Mouse (Mus musculus) lung, postnatal 0 days (tissue): Measurements from ENCODE around the gene Trip10.

Experiments
- CTCF ChIP-seq: IDR thresholded peaks from 2 replicates; pipeline ENCODE4 v1.5.1; 2016; ENCODE audit warnings: antibody characterized with exemption, mild to moderate bottlenecking
- EP300 ChIP-seq: IDR thresholded peaks from 2 replicates; pipeline ENCODE4 v1.6.1; 2016; ENCODE audit warnings: antibody characterized with exemption, mild to moderate bottlenecking, control low read depth

GRCm38 (mm10) chr17:57290001-57290670 is 40.9 kb downstream of the Trip10 start:
- TF ChIP-seq CTCF (no peak), EP300 (no peak)
